Mouse (Mus musculus) embryonic fibroblast, embryonic 13.5 days (primary cell): ENCODE results near the gene Dnajc12.

Experiments
- CTCF ChIP-seq: IDR thresholded peaks from 2 replicates; pipeline ENCODE4 v1.5.1; 2011; ENCODE audit warnings: mild to moderate bottlenecking, control low read depth, low read length, moderate library complexity, borderline replicate concordance; ENCODE audit not compliant: insufficient read depth
- POLR2A ChIP-seq: IDR thresholded peaks from 2 replicates; pipeline ENCODE4 v1.6.1; 2011; ENCODE audit warnings: low read depth, mild to moderate bottlenecking, control low read depth, low read length, moderate library complexity

GRCm38 (mm10) chr10:63415850-63416249, 33.6 kb downstream of the Dnajc12 start:
- TF ChIP-seq CTCF, result no peak
- no peak for TF ChIP-seq POLR2A
